Mouse (Mus musculus) cerebellum, adult 8-10 months (tissue): ENCODE results near the gene Tprn.

Experiments
- DNase-seq: peaks from one replicate; pipeline ENCODE4 v3.0.0; 2022

Tprn gene

GRCm38 (mm10) chr2:25262291-25262767, at the start of gene Tprn:
Gene Tprn (plus strand): TSS chr2:25262618.
- peak; percentile 95 for DNase-seq

GRCm38 (mm10) chr2:25213266-25213865, 49.1 kb upstream of the Tprn start:
- DNase-seq: no peak

- no peak for DNase-seq
Observed at GRCm38 (mm10) chr2:25214444-25214843, 48.0 kb upstream of the Tprn start, which contains the start of gene Stpg3. Gene Stpg3 (minus strand): TSS chr2:25214637.

- DNase-seq: no peak
Observed at GRCm38 (mm10) chr2:25217666-25218065, 44.8 kb upstream of the Tprn start.

- DNase-seq: no peak
Observed at GRCm38 (mm10) chr2:25218445-25218844, 44.0 kb upstream of the Tprn start, which contains the start of gene Fam166a. Gene Fam166a (plus strand): TSS chr2:25218745.

- DNase-seq: no peak
Observed at GRCm38 (mm10) chr2:25221331-25221772, 41.1 kb upstream of the Tprn start.

GRCm38 (mm10) chr2:25223681-25224491, 38.5 kb upstream of the Tprn start:
- DNase-seq: no peak

GRCm38 (mm10) chr2:25224492-25224765, 38.0 kb upstream of the Tprn start, which contains the start of gene Tubb4b:
Gene Tubb4b (minus strand): TSS chr2:25224702.
- no peak for DNase-seq

- peak; percentile 99 for DNase-seq
Observed at GRCm38 (mm10) chr2:25224766-25225752, 37.4 kb upstream of the Tprn start.

- no peak for DNase-seq
Observed at GRCm38 (mm10) chr2:25225811-25226379, 36.5 kb upstream of the Tprn start.

- no peak for DNase-seq
Observed at GRCm38 (mm10) chr2:25226864-25227263, 35.6 kb upstream of the Tprn start.

- no peak for DNase-seq
Observed at GRCm38 (mm10) chr2:25227406-25227805, 35.0 kb upstream of the Tprn start.

GRCm38 (mm10) chr2:25228431-25228889, 34.0 kb upstream of the Tprn start:
- DNase-seq: peak; percentile 86

- DNase-seq: no peak
Observed at GRCm38 (mm10) chr2:25228995-25229530, 33.4 kb upstream of the Tprn start.

- DNase-seq: no peak
Observed at GRCm38 (mm10) chr2:25229582-25229981, 32.8 kb upstream of the Tprn start.

GRCm38 (mm10) chr2:25230581-25230980, 31.8 kb upstream of the Tprn start:
- DNase-seq: no peak

GRCm38 (mm10) chr2:25231038-25231437, 31.4 kb upstream of the Tprn start:
- no peak for DNase-seq

GRCm38 (mm10) chr2:25233421-25233820, 29.0 kb upstream of the Tprn start:
- no peak for DNase-seq

GRCm38 (mm10) chr2:25234050-25234449, 28.4 kb upstream of the Tprn start, which contains the start of gene Slc34a3:
Gene Slc34a3 (minus strand): TSS chr2:25234364.
- no peak for DNase-seq

- no peak for DNase-seq
Observed at GRCm38 (mm10) chr2:25234551-25235220, 27.7 kb upstream of the Tprn start.

- no peak for DNase-seq
Observed at GRCm38 (mm10) chr2:25236614-25237013, 25.8 kb upstream of the Tprn start, which contains the start of gene Rnf224. Gene Rnf224 (minus strand): TSS chr2:25236787.
